Mouse (Mus musculus): ENCODE data around the gene Icam1.

DNA sequence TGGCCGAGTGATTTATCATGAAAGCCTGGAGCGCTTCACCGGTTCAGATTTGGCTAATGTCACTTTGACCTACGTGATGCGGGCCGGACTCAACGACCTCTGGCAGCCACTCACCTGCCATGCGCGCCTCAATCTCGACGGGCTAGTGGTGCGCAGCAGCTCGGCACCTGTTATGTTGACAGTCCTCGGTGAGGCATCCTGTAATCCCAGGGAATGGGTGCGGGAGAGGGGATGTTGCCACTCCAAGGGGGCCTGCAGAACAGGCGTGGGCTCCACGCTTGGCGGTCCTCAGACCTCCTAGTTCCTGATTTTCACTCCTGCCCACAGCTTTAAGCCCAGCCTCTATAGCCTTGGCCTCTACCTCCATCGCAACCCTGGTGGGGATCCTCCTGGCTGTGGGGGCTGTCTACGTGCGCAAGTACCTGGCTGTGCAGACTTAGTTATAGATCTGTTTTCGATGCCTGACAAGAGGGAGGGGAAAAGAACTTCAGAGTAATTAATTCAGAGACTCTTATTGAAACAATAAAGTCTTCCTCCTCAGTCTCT is 14.3 kb downstream of the Icam1 start:
- TF ChIP-seq USF2 (conservative IDR thresholded peaks at IDR 0.05; ENCODE audit: low read depth, low read length): no peak
- no peak for TF ChIP-seq ETS1 (conservative IDR thresholded peaks at IDR 0.05; ENCODE audit: low read depth, low read length)
- no peak for TF ChIP-seq UBTF (IDR thresholded peaks at IDR 0.05; ENCODE audit: low read depth, low read length)
- TF ChIP-seq RCOR1 (conservative IDR thresholded peaks at IDR 0.05; ENCODE audit: low read depth, low read length): no peak
- no peak for TF ChIP-seq ZNF384 (IDR thresholded peaks at IDR 0.05; ENCODE audit: low read depth, low read length)

Data from CH12.LX (cell line).